Mouse (Mus musculus) midbrain, embryonic 12.5 days (tissue): ENCODE data around the gene Slc4a11. TPM values are rescaled to one million over a fixed set of nuclear protein-coding genes. Genes with fewer than 3 reads are reported as not detected.

Source experiments
- ATAC-seq: fragments of 200-750 bp; cut with Nextera tagmentation; 2 replicates; pipeline ENCODE4 v1.8.0; 2017; ENCODE audit warnings: low read depth, moderate TSS enrichment, moderate library complexity; ENCODE audit not compliant: low FRiP score
- H3K27ac ChIP-seq: fragments of 300-500 bp; sonication (generic); replicated peaks from 2 replicates; pipeline ENCODE4 v1.5.1; 2016; ENCODE audit warnings: mild to moderate bottlenecking
- H3K27me3 ChIP-seq: fragments of 300-500 bp; sonication (generic); 2 replicates; pipeline ENCODE4 v1.6.1; 2016; ENCODE audit warnings: mild to moderate bottlenecking
- H3K36me3 ChIP-seq: fragments of 300-500 bp; sonication (generic); 2 replicates; pipeline ENCODE4 v1.6.1; 2016
- H3K4me1 ChIP-seq: fragments of 300-500 bp; sonication (generic); 2 replicates; pipeline ENCODE4 v1.6.1; 2016
- H3K4me2 ChIP-seq: fragments of 300-500 bp; sonication (generic); replicated peaks from 2 replicates; pipeline ENCODE4 v1.6.1; 2016; ENCODE audit warnings: mild to moderate bottlenecking, moderate library complexity
- H3K4me3 ChIP-seq: fragments of 300-500 bp; sonication (generic); 2 replicates; pipeline ENCODE4 v1.5.1; 2016; ENCODE audit warnings: mild to moderate bottlenecking
- H3K9ac ChIP-seq: fragments of 300-500 bp; sonication (generic); replicated peaks from 2 replicates; pipeline ENCODE4 v1.6.1; 2016; ENCODE audit warnings: mild to moderate bottlenecking, moderate library complexity
- H3K9me3 ChIP-seq: fragments of 300-500 bp; sonication (generic); 2 replicates; pipeline ENCODE4 v1.6.1; 2016; ENCODE audit warnings: mild to moderate bottlenecking
- WGBS: fragments of 180-500 bp; shearing (Covaris S2); methylation state at CpG from one replicate; pipeline ENCODE4 v1.1.7; 2016; 5-methylcytosine and 5-hydroxymethylcytosine counted together
- polyA plus RNA-seq: library from polyadenylated mRNA; unstranded; fragments of >200 nt; fragmentation: Nextera tagmentation; extraction: Ambion mirVana; gene quantifications from 2 replicates; pipeline ENCODE4 v1.2.1, GENCODE M21; 2016

Gene Slc4a11
- polyA plus RNA-seq, 1 experiment from 2014 or later, result 0.57 TPM

DNA sequence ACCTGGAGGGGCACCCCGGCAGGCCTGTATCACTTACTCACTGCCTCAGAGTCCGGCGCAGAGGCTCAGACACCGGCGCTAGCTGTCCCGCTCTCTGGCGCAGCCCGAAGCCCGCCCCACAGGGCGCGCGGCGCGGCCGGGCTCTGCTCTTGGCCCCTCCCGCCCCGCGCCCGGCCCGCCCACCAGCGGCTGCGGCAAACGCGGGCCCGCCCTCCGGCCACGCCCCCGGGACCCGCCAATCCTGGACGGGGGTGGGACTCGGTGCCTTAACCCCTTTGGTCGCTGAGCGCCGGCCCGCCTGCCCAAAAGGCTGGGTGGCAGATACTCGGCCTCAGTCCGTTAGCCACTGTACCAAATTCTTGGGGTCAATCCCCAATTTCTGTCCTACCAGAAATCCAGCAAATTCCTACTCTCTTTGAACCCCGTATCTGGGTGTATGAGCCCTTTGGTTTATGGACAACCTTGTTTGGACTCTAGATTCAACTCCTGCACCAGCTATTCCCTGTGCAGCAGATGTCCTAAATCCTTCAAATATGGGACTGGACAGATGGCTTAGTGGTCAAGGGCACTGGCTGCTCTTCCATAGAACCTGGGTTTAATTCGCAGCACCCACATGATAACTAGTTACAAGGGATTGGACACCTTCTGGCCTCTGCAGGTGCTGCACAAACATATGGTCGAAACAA lies 54.5 kb downstream of the Slc4a11 start, which contains the start of gene Lzts3:
Gene Lzts3, minus strand, starts transcription at position 120 of the 686 bp plus-strand sequence.
- Histone ChIP-seq H3K4me2 (peak within 1 kb of the TSS; percentile 95), H3K9me3 (no peaks in the 10 kb centered on the region), H3K4me1 (peaks cover 16% of the 10 kb centered on the region; the same call in 1 of the 2 replicates), H3K9ac (peak within 1 kb of the TSS; percentile 76), H3K4me3 (peak within 1 kb of the TSS; percentile 59), H3K27ac (peak within 1 kb of the TSS; percentile 31; the same call in 1 of the 2 replicates), H3K27me3 (peaks cover 42% of the 10 kb centered on the region), H3K36me3 (0 out of 2 replicates have a peak, but pooled peaks cover 4% of the 10 kb centered on the region)
- ATAC-seq, result peak; percentile 97
- WGBS, result 6% methylated on average over 20 of the region's 40 CpGs

DNA sequence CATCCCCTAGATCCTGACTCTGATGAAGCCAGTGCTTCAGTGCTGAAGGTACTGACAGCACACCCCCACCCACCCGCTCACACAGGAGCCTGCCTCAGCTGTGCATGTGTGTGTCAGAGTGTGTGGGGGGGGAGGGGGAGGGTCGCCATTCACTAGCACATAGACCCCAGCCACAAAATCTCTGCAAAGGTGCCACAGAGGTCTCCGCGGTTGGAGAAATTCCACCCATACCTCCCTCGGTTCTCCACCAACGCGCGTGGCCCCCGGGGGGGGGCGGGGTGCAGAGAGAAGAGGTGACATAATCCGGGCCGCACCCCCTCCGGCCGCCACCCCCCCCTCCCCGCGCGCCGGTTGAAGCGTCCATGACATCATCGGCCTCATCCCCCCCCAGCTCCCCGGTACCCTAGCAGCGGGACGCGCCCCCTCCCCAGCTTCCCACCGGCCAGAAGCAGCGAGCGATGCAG lies 55.1 kb downstream of the Slc4a11 start:
- peak overlapping the region; percentile 76 for H3K9ac ChIP-seq
- peaks cover 16% of the 10 kb centered on the region; the same call in 1 of the 2 replicates for H3K4me1 ChIP-seq
- peak overlapping the region; percentile 95 for H3K4me2 ChIP-seq
- H3K27me3 ChIP-seq, result peaks cover 48% of the 10 kb centered on the region
- 0 out of 2 replicates have a peak, but pooled peaks cover 4% of the 10 kb centered on the region for H3K36me3 ChIP-seq
- H3K27ac ChIP-seq, result 0 out of 2 replicates have a peak overlapping the region, but pooled peaks have one; percentile 31
- WGBS, result 2% methylated on average over 12 of the region's 27 CpGs
- no peaks in the 10 kb centered on the region for H3K9me3 ChIP-seq
- peak overlapping the region; percentile 59 for H3K4me3 ChIP-seq
- ATAC-seq, result peak; percentile 71

DNA sequence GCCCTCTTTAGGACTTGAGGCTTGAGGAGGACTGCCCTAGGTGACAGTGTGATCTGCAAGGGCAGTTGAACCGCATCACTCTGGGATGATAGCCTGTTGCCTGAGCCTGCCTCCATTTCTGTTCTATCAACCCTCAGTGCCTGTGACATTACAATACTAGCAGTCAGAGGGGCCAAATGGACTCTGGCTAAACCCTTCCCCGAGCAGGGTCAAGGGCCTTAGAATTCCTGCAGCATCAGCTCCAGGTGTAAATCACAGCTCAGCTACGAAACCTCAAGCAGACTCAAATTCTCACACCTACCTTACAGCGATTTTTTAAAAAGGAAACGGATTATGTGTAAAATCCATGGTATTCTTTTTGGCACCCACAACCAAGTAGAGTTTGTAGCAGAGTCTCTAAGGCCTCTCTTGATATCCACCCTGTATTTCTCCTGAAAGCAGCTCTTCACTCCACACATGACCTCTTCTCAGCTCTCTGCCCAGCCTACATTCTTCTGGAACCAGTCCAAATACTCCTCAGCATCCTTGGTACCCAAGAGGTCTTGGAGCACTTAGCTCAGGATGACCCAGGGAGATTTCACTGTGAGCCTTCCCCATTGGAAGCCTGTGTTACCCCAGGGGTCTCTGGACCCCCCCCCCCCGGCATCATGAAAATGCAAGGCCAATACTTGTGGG lies 55.8 kb downstream of the Slc4a11 start:
- Histone ChIP-seq H3K4me1 (peaks cover 16% of the 10 kb centered on the region; the same call in 1 of the 2 replicates), H3K9me3 (no peaks in the 10 kb centered on the region), H3K27me3 (peaks cover 55% of the 10 kb centered on the region), H3K4me2 (peak overlapping the region; percentile 95), H3K27ac (no peak overlapping the region), H3K36me3 (no peaks in the 10 kb centered on the region), H3K9ac (peak overlapping the region; percentile 76; the same call in 1 of the 2 replicates), H3K4me3 (peak overlapping the region; percentile 59; the same call in 1 of the 2 replicates)
- no peak for ATAC-seq
- WGBS, result 73% methylated on average over 6 of the region's 6 CpGs

DNA sequence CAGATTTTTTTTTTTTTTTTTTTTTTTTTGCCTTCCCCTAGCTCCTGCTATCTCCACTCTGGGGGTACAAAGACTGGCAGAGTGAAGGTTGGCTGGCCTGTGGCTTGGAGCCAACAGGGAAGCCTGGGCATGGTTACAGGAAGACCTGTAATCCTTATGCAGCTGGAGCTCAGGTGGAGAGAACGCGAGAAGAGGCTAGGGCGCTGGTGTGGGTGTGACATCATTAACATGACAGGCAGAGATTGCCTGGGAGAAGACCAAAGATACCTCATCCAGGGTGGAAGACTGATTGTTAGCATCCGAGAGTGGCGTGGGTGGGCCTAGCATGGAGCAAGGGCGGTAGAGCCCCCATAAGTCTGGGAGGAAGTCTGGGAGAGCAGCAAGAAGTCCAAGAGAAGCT lies 58.0 kb downstream of the Slc4a11 start:
- no peak overlapping the region for H3K9ac ChIP-seq
- H3K27ac ChIP-seq, result no peak overlapping the region
- ATAC-seq, result no peak
- H3K4me2 ChIP-seq, result no peak overlapping the region
- H3K27me3 ChIP-seq, result peaks cover 77% of the 10 kb centered on the region
- H3K4me3 ChIP-seq, result no peak overlapping the region
- WGBS, result 89% methylated on average over 6 of the region's 6 CpGs
- no peaks in the 10 kb centered on the region for H3K9me3 ChIP-seq
- H3K4me1 ChIP-seq, result peaks cover 34% of the 10 kb centered on the region
- H3K36me3 ChIP-seq, result no peaks in the 10 kb centered on the region

DNA sequence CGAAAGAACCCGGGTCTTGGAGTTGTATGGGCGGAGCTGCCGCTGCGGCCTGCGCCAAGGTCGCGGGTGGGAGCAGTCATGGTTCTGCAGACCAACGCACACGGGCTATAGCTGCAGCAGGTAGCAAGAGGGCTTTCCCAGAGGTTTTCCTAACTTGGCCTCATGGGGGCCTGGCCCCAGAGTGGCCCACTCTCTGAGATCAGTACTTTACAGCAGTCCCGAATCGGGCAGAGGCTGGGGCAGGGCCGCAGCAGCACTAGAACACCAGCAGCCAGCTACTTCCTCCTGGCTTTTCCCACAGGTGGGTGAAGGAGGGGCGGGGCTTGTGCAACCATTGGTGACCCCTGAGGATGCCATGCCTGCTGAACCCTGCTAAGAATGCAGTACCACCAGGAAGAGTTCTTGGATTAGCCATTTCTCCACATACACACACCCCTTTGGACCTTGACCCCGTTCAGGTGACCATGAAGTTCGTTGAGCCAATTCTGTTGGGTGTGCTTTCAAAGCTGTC lies 59.2 kb downstream of the Slc4a11 start:
- Histone ChIP-seq H3K9ac (no peak overlapping the region), H3K9me3 (no peaks in the 10 kb centered on the region), H3K27ac (no peak overlapping the region), H3K4me2 (no peak overlapping the region), H3K27me3 (peaks cover 86% of the 10 kb centered on the region), H3K36me3 (no peaks in the 10 kb centered on the region), H3K4me1 (peaks cover 41% of the 10 kb centered on the region), H3K4me3 (no peak overlapping the region)
- no peak for ATAC-seq
- 32% methylated on average over 16 of the region's 16 CpGs for WGBS

DNA sequence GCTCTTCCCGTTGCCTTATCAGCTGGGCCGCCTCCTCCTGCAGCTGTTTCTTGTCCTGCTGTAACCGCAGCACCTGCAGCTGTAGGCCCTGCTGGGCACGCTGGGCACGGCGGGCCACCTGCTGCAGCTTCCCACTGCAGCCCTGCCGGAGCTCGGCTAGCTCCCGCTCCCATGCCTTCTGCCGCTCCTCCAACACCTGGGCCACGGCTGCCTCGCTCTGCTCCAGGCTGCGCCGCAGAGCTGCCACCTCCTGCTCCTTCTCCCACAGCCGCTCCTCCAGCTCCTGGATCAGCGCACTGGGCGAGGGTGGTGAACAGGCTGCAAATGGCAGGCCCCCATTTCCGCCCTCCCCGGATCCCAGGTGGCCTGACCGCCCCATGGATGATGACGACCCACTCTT lies 61.5 kb downstream of the Slc4a11 start:
- Histone ChIP-seq H3K36me3 (no peaks in the 10 kb centered on the region), H3K9ac (no peak overlapping the region), H3K4me2 (peak overlapping the region; percentile 61), H3K27ac (no peak overlapping the region), H3K9me3 (no peaks in the 10 kb centered on the region), H3K4me3 (peak overlapping the region; percentile 13; the same call in 1 of the 2 replicates), H3K27me3 (peaks cover 88% of the 10 kb centered on the region), H3K4me1 (peaks cover 31% of the 10 kb centered on the region)
- ATAC-seq, result no peak
- 13% methylated on average over 21 of the region's 21 CpGs for WGBS

DNA sequence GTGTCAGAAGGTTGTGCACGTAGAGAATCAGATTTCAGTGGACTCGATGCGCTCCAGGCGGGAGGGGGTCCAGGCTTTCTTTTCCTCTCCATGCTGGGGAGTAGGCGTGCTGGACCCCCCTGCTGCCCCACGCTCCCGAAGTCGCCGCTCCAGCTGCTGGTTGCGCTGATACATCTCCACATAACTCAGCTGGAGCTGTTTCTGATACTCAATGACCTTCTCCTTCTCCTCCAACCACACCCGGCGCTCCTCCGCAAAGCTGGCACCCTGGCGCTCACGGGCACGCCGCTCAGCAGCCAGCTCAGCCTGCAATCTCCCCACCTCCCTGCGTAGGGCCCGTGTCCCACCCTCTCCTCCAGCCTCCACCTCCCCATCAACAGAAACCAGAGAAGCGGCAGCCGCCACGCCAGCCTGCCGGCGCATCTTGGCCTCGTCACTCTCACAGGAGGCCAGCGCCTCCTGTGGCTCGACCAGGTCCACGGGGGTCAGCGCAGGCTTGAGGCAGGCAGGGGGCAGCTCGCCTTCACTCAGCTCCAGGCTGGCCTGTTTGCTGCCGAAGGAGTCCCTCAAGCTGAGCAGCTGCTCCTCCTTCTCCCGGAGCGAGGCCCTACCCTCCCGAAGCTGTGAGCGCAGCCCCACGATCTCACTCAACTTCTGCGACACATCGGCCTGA lies 62.4 kb downstream of the Slc4a11 start:
- Histone ChIP-seq H3K27me3 (peaks cover 81% of the 10 kb centered on the region), H3K9me3 (no peaks in the 10 kb centered on the region), H3K4me3 (peak overlapping the region; percentile 34), H3K4me2 (peak overlapping the region; percentile 61), H3K27ac (no peak overlapping the region), H3K4me1 (peaks cover 31% of the 10 kb centered on the region), H3K9ac (peak overlapping the region; percentile 53), H3K36me3 (no peaks in the 10 kb centered on the region)
- 2% methylated on average over 38 of the region's 38 CpGs for WGBS
- ATAC-seq, result peak; percentile 50; the same call in 1 of the 2 replicates

Other genes starting within 250 kb of the Slc4a11 start
- 120 and 134 TPM in 2 replicates for gene Ptpra, start 247.2 kb downstream of the Slc4a11 start, polyA plus RNA-seq
- gene Mrps26, start 133.8 kb downstream of the Slc4a11 start, polyA plus RNA-seq, result 66.2 and 74.0 TPM in 2 replicates
- not detected in 2 replicates for gene Oxt, start 121.3 kb downstream of the Slc4a11 start, polyA plus RNA-seq
- not detected in 2 replicates for gene Avp, start 115.0 kb downstream of the Slc4a11 start, polyA plus RNA-seq
- gene Fastkd5, start 67.5 kb downstream of the Slc4a11 start, polyA plus RNA-seq, result 18.9 and 19.3 TPM in 2 replicates
- gene Ubox5, start 67.5 kb downstream of the Slc4a11 start, polyA plus RNA-seq, result 14.4 and 15.2 TPM in 2 replicates
- gene Lzts3, start 54.7 kb downstream of the Slc4a11 start, polyA plus RNA-seq, result 6.9 and 8.3 TPM in 2 replicates
- 47.4 and 54.8 TPM in 2 replicates for gene Ddrgk1, start 32.9 kb downstream of the Slc4a11 start, polyA plus RNA-seq
- 139 and 146 TPM in 2 replicates for gene Itpa, start 29.9 kb downstream of the Slc4a11 start, polyA plus RNA-seq
- gene 4930402H24Rik, start 208.9 kb upstream of the Slc4a11 start, polyA plus RNA-seq, result 86.9 and 89.0 TPM in 2 replicates
- 11.8 and 15.4 TPM in 2 replicates for gene Atrn, start 209.0 kb upstream of the Slc4a11 start, polyA plus RNA-seq